ENCODE assay signal across 7 mouse cellular contexts in the genomic region with DNA sequence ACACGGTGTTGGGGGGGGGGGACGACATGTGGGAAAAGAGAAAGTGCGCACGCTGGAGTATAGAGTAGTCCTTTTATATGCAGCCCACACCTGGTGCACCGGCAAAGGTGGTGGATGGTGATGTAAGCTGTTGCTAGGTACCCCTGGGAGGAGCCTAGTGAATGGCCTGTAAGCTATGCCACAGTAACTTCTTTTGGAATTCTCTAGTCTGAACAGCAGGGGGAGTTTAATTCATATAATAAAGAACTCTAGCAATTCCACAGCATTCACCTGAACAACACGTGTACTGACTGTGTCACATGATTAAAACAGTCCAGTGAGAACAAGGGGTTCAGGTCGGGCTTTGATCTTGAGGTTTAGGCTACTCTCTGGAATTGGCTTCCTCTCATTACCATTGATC. TPM values are rescaled to one million over a fixed set of nuclear protein-coding genes. Genes with fewer than 3 reads are reported as not detected.
DNase-seq lines count a peak whose midpoint lies in the region; ATAC-seq and TF ChIP-seq lines count a peak whose summit lies in the region.

No protein-coding gene starts in this region.

- WGBS in embryonic facial prominence, embryonic 13.5 days, result 27% methylated on average over 7 of the region's 7 CpGs
- 33% methylated on average over 6 of the region's 7 CpGs for WGBS in limb, embryonic 13.5 days
- 29% methylated on average over 6 of the region's 7 CpGs for WGBS in spleen, adult 2 months

- no peaks in the 10 kb centered on the region for H3K36me3 ChIP-seq in embryonic facial prominence, embryonic 13.5 days
- no peaks in the 10 kb centered on the region for H3K36me3 ChIP-seq in limb, embryonic 13.5 days
- no peaks in the 10 kb centered on the region for H3K36me3 ChIP-seq in spleen, adult 2 months (ENCODE audit: control insufficient read depth, insufficient read depth, low read length)

- peak; percentile 24 for DNase-seq in urinary bladder, postnatal 14 days (ENCODE audit: low spot score)
- DNase-seq in urinary bladder, postnatal 25 days (ENCODE audit: low spot score), result no peak
- DNase-seq in spleen, adult 2 months (ENCODE audit: low read depth in 1 of 2, low spot score in 2 of 2), result peak; percentile 28 to 50
- DNase-seq in right cerebral cortex, postnatal 4 days, result no peak
- no peak for DNase-seq in right cerebral cortex, postnatal 10 days (ENCODE audit: low spot score in 2 of 2)

- TF ChIP-seq POLR2A in spleen, adult 2 months (IDR thresholded peaks at IDR 0.05; ENCODE audit: low read depth, low read length), result no peak

- no peak overlapping the region for H3K4me3 ChIP-seq in embryonic facial prominence, embryonic 13.5 days
- H3K4me3 ChIP-seq in limb, embryonic 13.5 days, result no peak overlapping the region
- H3K4me3 ChIP-seq in spleen, adult 2 months (ENCODE audit: extremely low read depth, insufficient read depth, insufficient read length), result no peak overlapping the region

- H3K27me3 ChIP-seq in embryonic facial prominence, embryonic 13.5 days, result no peaks in the 10 kb centered on the region
- H3K27me3 ChIP-seq in limb, embryonic 13.5 days, result no peaks in the 10 kb centered on the region
- H3K27me3 ChIP-seq in spleen, adult 2 months (ENCODE audit: control insufficient read depth, insufficient read depth, low read length), result no peaks in the 10 kb centered on the region

- H3K9me3 ChIP-seq in embryonic facial prominence, embryonic 13.5 days, result peaks cover 4% of the 10 kb centered on the region; the same call in 1 of the 2 replicates
- peaks cover 8% of the 10 kb centered on the region for H3K9me3 ChIP-seq in limb, embryonic 13.5 days

- no peak for TF ChIP-seq CTCF in spleen, adult 2 months (IDR thresholded peaks at IDR 0.05; ENCODE audit: extremely low read depth, insufficient read depth, insufficient read length, insufficient replicate concordance)

- no peak overlapping the region for H3K9ac ChIP-seq in embryonic facial prominence, embryonic 13.5 days
- H3K9ac ChIP-seq in limb, embryonic 13.5 days, result no peak overlapping the region

- ATAC-seq in embryonic facial prominence, embryonic 13.5 days (ENCODE audit: insufficient number of reproducible peaks, insufficient read depth, low FRiP score, low TSS enrichment, low read depth), result 0 out of 2 replicates have a peak, but pooled peaks have one; percentile 32
- ATAC-seq in limb, embryonic 13.5 days (ENCODE audit: low FRiP score, low read depth), result peak; percentile 59; the same call in 1 of the 2 replicates

- H3K27ac ChIP-seq in embryonic facial prominence, embryonic 13.5 days, result no peak overlapping the region
- no peak overlapping the region for H3K27ac ChIP-seq in limb, embryonic 13.5 days
- H3K27ac ChIP-seq in spleen, adult 2 months (ENCODE audit: insufficient read depth, low read length), result no peak overlapping the region

- no peaks in the 10 kb centered on the region for H3K4me1 ChIP-seq in embryonic facial prominence, embryonic 13.5 days
- no peaks in the 10 kb centered on the region for H3K4me1 ChIP-seq in limb, embryonic 13.5 days
- H3K4me1 ChIP-seq in spleen, adult 2 months (ENCODE audit: control insufficient read depth, insufficient read depth, insufficient read length), result no peaks in the 10 kb centered on the region

- peak overlapping the region; percentile 7; the same call in 1 of the 2 replicates for H3K4me2 ChIP-seq in embryonic facial prominence, embryonic 13.5 days
- no peak overlapping the region for H3K4me2 ChIP-seq in limb, embryonic 13.5 days (replicated peaks)

RNA-seq across cellular contexts. Expression of gene Zfp280d, which starts 14.3 kb away (rescaled TPM):
- polyA plus RNA-seq in embryonic facial prominence, embryonic 13.5 days (2015; fragmentation: Nextera tagmentation; extraction: Ambion mirVana), result 49.5 and 51.5 TPM in 2 replicates
- polyA plus RNA-seq in limb, embryonic 13.5 days (2015; fragmentation: Nextera tagmentation; extraction: Ambion mirVana), result 47.7 and 52.3 TPM in 2 replicates
- 5.6 and 6.8 TPM in 2 replicates for polyA plus RNA-seq in spleen, adult 2 months (2012; rRNA removed)

Comparison
In these comparisons a context has a peak if more than half of its experiments do, and no peak if none do; other contexts are left out.
1. DNase-seq: peak in urinary bladder, postnatal 14 days (single experiment) and spleen, adult 2 months (2 of 2); none in urinary bladder, postnatal 25 days (single experiment), right cerebral cortex, postnatal 4 days (single experiment) and right cerebral cortex, postnatal 10 days (0 of 2).